Mouse (Mus musculus): ENCODE results near the gene Irak2. TPM values are rescaled to one million over a fixed set of nuclear protein-coding genes. Genes with fewer than 3 reads are reported as not detected.

Gene Irak2
- total and polyA plus RNA-seq, 3 experiments, result 30.0 to 39.5 (median 32.5) TPM

DNA sequence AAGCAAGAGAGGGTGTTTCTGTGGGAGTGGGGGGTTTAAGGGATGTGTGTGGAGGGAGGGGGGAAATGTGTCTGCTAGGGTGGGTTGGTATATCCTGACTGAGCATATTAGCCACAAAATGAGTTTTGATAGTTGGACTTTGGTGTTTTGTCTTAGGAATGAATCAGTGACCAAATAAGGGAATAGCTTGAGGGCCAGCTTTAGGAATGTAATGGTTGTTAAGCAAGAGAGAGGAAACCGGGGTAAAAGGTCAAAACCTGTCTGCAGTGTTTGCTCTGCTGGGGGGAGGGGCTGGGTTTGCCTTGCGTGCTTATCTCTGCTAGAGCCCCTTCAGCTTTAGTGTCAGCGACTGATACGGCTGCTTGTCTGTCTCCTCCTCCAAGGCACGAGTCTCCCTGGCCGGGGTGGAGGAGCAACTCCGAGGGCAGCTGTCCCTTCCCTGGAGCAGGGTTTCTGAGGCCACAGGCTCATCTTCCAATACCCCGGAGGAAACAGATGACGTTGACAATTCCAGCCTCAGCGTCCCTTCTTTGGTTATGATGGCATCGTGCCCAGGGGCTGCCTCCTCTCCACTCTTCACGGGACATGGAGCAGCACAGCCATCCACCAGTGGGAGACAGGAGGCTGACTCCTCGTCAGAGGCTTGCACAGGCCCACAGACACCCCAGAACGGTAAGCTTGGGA lies 52.3 kb downstream of the Irak2 start:
- no peak overlapping the region for H3K4me3 ChIP-seq (replicated peaks in 1 of 3; ENCODE audit: low read depth in 2 of 3, low read length in 2 of 3, poor library complexity in 1 of 3)
- H3K27ac ChIP-seq (ENCODE audit: insufficient read depth, low read depth), result peak overlapping the region; percentile 57
- peaks cover 10 to 41% of the 10 kb centered on the region in 2 experiments; a peak in 3 of 4 replicates for H3K4me1 ChIP-seq (ENCODE audit: control insufficient read depth in 1 of 2, insufficient read depth in 2 of 2)
- no peak for DNase-seq (ENCODE audit: extremely low read depth)
- no peak overlapping the region for H3K9ac ChIP-seq (ENCODE audit: insufficient read depth, low read depth)
- in situ Hi-C loops (cut with MboI; ENCODE audit: low pct_ligation_motif_present, low pct_unique_long_range_greater_than_20kb, low sequenced_read_pairs), result no loop called here
- no peaks in the 10 kb centered on the region for H3K9me3 ChIP-seq (replicated peaks; ENCODE audit: low read length)
- no peak for TF ChIP-seq RAD21 (IDR thresholded peaks at IDR 0.05; ENCODE audit: low read depth, low read length)
- TF ChIP-seq KAT2A (IDR thresholded peaks at IDR 0.05; ENCODE audit: insufficient replicate concordance, low read length), result no peak
- no peak for TF ChIP-seq GABPA (IDR thresholded peaks at IDR 0.05; ENCODE audit: insufficient replicate concordance, low read depth, low read length)
- no peak for TF ChIP-seq NRF1 (IDR thresholded peaks at IDR 0.05; ENCODE audit: low read depth, low read length)
- no peak for TF ChIP-seq JUND (conservative IDR thresholded peaks at IDR 0.05; ENCODE audit: low read depth, low read length)
- no peak for TF ChIP-seq POLR2A (IDR thresholded peaks at IDR 0.05; ENCODE audit: low read depth, low read length)
- no peak for TF ChIP-seq USF1 (IDR thresholded peaks at IDR 0.05; ENCODE audit: low read depth, low read length)
- no peak for TF ChIP-seq UBTF (IDR thresholded peaks at IDR 0.05; ENCODE audit: low read depth, low read length)
- no peak for TF ChIP-seq ZKSCAN1 (IDR thresholded peaks at IDR 0.05; ENCODE audit: borderline replicate concordance, low read depth, low read length)
- H3K79me2 ChIP-seq (replicated peaks; ENCODE audit: control insufficient read depth, extremely low read depth, insufficient read depth, poor library complexity, severe bottlenecking), result 0 out of 2 replicates have a peak, but pooled peaks cover 2% of the 10 kb centered on the region
- H3K36me3 ChIP-seq (replicated peaks in 1 of 2; ENCODE audit: control insufficient read depth in 1 of 2, insufficient read depth in 1 of 2, low read length in 1 of 2), result peaks cover 75 to 84% of the 10 kb centered on the region in 2 experiments
- H3K27me3 ChIP-seq (replicated peaks), result no peaks in the 10 kb centered on the region
- dilution Hi-C loops (cut with MboI; ENCODE audit: extremely low pct_ligation_motif_present, extremely low pct_unique_long_range_greater_than_20kb, low sequenced_read_pairs), result no loop called here
- no peak overlapping the region for H3K4me2 ChIP-seq (ENCODE audit: insufficient read depth, low read depth, poor library complexity, severe bottlenecking)

DNA sequence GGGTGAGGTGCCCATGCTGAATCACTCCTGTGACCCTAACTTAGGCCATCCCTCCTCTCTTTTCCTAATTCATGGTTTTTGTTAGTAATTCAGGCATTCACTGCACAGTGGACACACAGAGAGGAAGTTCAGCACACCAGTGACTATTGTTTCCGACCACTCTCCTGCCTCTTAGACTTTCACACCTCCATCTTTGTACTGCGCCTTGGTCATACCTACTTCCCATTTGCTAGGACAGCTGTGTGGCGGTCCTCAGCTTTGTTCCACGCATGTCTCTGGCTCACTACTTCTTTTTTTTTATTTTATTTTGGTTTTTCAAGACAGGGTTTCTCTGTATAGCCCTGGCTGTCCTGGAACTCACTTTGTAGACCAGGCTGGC lies 52.8 kb downstream of the Irak2 start:
- Histone ChIP-seq H3K27ac (ENCODE audit: insufficient read depth, low read depth) (peak overlapping the region; percentile 57), H3K27me3 (replicated peaks) (no peaks in the 10 kb centered on the region), H3K4me1 (ENCODE audit: control insufficient read depth in 1 of 2, insufficient read depth in 2 of 2) (peaks cover 10 to 47% of the 10 kb centered on the region in 2 experiments; a peak in 3 of 4 replicates), H3K9me3 (replicated peaks; ENCODE audit: low read length) (no peaks in the 10 kb centered on the region), H3K9ac (ENCODE audit: insufficient read depth, low read depth) (no peak overlapping the region), H3K79me2 (replicated peaks; ENCODE audit: control insufficient read depth, extremely low read depth, insufficient read depth, poor library complexity, severe bottlenecking) (0 out of 2 replicates have a peak, but pooled peaks cover 2% of the 10 kb centered on the region), H3K4me2 (ENCODE audit: insufficient read depth, low read depth, poor library complexity, severe bottlenecking) (no peak overlapping the region), H3K36me3 (replicated peaks in 1 of 2; ENCODE audit: control insufficient read depth in 1 of 2, insufficient read depth in 1 of 2, low read length in 1 of 2) (peaks cover 71 to 80% of the 10 kb centered on the region in 2 experiments), H3K4me3 (replicated peaks in 1 of 3; ENCODE audit: low read depth in 2 of 3, low read length in 2 of 3, poor library complexity in 1 of 3) (no peak overlapping the region)
- no peak for DNase-seq (ENCODE audit: extremely low read depth)
- TF ChIP-seq MEF2A (IDR thresholded peaks at IDR 0.05; ENCODE audit: borderline replicate concordance, low read depth, low read length) (no peak), EP300 (IDR thresholded peaks at IDR 0.05; ENCODE audit: low read length) (peak; percentile 35; the same call in 1 of the 2 replicates)
- dilution Hi-C loops (cut with MboI; ENCODE audit: extremely low pct_ligation_motif_present, extremely low pct_unique_long_range_greater_than_20kb, low sequenced_read_pairs), result no loop called here
- in situ Hi-C loops (cut with MboI; ENCODE audit: low pct_ligation_motif_present, low pct_unique_long_range_greater_than_20kb, low sequenced_read_pairs), result no loop called here

DNA sequence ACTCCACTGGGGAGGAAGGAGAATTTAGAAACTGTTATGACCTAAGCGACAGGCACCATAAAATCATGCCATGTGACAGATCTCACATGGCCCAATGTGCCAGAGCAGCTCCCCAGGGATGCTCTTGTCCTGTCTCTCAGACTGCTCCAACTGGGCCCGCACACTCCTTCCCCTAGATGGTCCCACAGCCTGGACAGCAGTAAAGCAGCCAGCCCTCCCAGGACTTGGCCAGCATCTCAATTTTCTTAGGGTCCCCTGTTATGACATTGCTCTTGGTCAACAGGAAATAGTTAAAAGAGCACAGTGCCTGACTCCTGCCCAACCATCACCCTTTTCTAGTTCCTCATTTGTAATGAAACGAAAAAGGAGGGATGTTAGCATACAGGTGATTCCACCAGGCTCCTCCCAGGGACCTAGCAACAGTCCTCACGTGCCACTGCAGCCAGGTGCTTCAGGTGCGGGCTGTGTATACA lies 54.4 kb downstream of the Irak2 start:
- H3K4me3 ChIP-seq (replicated peaks in 1 of 3; ENCODE audit: low read depth in 2 of 3, low read length in 2 of 3, poor library complexity in 1 of 3), result no peak overlapping the region
- H3K9me3 ChIP-seq (replicated peaks; ENCODE audit: low read length), result no peaks in the 10 kb centered on the region
- peak; percentile 49 for DNase-seq (ENCODE audit: extremely low read depth)
- dilution Hi-C loops (cut with MboI; ENCODE audit: extremely low pct_ligation_motif_present, extremely low pct_unique_long_range_greater_than_20kb, low sequenced_read_pairs) (no loop called here), in situ Hi-C loops (cut with MboI; ENCODE audit: low pct_ligation_motif_present, low pct_unique_long_range_greater_than_20kb, low sequenced_read_pairs) (no loop called here)
- H3K9ac ChIP-seq (ENCODE audit: insufficient read depth, low read depth), result no peak overlapping the region
- H3K4me2 ChIP-seq (ENCODE audit: insufficient read depth, low read depth, poor library complexity, severe bottlenecking), result no peak overlapping the region
- peak overlapping the region; percentile 13; the same call in 1 of the 2 replicates for H3K27ac ChIP-seq (ENCODE audit: insufficient read depth, low read depth)
- peaks cover 57 to 65% of the 10 kb centered on the region in 2 experiments for H3K36me3 ChIP-seq (replicated peaks in 1 of 2; ENCODE audit: control insufficient read depth in 1 of 2, insufficient read depth in 1 of 2, low read length in 1 of 2)
- peak; percentile 53 for TF ChIP-seq BHLHE40 (IDR thresholded peaks at IDR 0.05; ENCODE audit: low read depth, low read length)
- no peak for TF ChIP-seq POLR2AphosphoS2 (IDR thresholded peaks at IDR 0.05; ENCODE audit: low read depth, low read length)
- H3K79me2 ChIP-seq (replicated peaks; ENCODE audit: control insufficient read depth, extremely low read depth, insufficient read depth, poor library complexity, severe bottlenecking), result peaks cover 6% of the 10 kb centered on the region
- H3K4me1 ChIP-seq (ENCODE audit: control insufficient read depth in 1 of 2, insufficient read depth in 2 of 2), result peaks cover 10 to 48% of the 10 kb centered on the region in 2 experiments; a peak in 3 of 4 replicates
- no peaks in the 10 kb centered on the region for H3K27me3 ChIP-seq (replicated peaks)
